Mouse (Mus musculus) brain, embryonic 14.5 days (tissue): ENCODE measurements at regions not wholly inside any gene's neighbourhood (a gene's known extent, or its start where the extent isn't known, plus 50 kb on each side); places are given as distances from the start of the nearest gene placed in this dataset.

Source experiments
- CTCF ChIP-seq: fragments of 200-500 bp; IDR thresholded peaks from 2 replicates; pipeline ENCODE4 v1.5.1; 2012; ENCODE audit warnings: inconsistent platforms, mild to moderate bottlenecking, moderate library complexity, borderline replicate concordance; ENCODE audit not compliant: insufficient read depth, insufficient read length; ENCODE audit errors: extremely low read depth
- POLR2A ChIP-seq: fragments of 200-500 bp; IDR thresholded peaks from 2 replicates; pipeline ENCODE4 v1.6.1; 2012; ENCODE audit warnings: mild to moderate bottlenecking, inconsistent platforms, borderline replicate concordance; ENCODE audit not compliant: poor library complexity, insufficient read depth, insufficient read length, severe bottlenecking; ENCODE audit errors: extremely low read depth

- no peak for TF ChIP-seq POLR2A
- TF ChIP-seq CTCF = no peak
These were observed 366.5 kb downstream of the Adam3 start for GRCm38 (mm10) chr8:24359022-24359600.
